Mouse (Mus musculus) right cerebral cortex, postnatal 36 days (tissue): Measurements from ENCODE around the gene Ntrk1.

ENCODE experiments used
- DNase-seq, 2 experiments: peaks; one replicate each; pipeline ENCODE4 v3.0.0; 2022; ENCODE audit warnings: low spot score in 2 of 2, mixed read lengths in 1 of 2

The Ntrk1 gene

DNA sequence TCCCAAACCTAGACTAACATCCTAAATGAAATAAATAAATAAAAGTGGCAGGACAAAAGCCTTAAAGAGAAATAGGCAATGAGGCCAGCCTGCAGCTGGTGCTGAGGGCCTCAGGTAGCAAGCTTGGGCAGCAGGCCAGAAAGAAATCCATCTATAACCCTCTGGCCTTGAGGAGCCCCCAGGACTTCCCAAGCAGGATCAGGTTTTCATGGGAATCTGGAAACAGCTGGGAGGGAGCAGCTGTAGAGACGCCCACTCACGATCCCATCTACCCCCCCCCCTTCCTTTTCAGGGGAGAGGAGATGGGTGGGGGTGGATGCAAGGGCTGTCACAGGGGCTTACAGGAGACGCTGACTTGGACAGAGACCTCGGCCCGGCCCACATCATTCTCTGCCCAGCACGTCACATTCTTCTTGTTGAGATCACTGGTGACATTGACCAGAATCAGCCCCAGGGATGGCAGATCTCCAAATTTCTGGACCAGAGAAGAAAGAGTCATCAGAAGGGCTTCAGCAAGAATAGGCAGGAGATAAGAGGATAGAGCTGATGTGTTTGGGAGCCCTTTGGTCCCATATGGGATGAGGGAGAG, 9.2 kb downstream of the Ntrk1 start:
- DNase-seq, result no peak

DNA sequence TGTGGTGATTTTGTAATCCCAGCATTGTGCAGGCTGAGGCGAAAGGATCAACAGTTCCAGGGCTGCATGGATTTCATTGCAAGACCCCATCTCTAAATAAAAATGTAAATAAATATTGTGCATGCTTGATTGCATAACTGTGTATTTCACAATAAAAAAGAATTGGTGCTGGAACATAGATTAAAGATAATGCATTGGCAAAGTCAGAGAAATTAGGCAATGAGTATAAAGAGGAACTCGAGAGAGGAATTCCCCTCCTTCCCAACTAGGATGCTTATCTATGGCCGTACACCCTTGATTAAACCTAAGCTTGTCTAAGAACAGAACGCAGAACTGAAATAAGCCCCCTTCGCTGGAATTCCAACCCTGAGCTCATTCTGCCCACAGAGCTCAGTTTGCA, 9.8 kb downstream of the Ntrk1 start:
- DNase-seq, result no peak

DNA sequence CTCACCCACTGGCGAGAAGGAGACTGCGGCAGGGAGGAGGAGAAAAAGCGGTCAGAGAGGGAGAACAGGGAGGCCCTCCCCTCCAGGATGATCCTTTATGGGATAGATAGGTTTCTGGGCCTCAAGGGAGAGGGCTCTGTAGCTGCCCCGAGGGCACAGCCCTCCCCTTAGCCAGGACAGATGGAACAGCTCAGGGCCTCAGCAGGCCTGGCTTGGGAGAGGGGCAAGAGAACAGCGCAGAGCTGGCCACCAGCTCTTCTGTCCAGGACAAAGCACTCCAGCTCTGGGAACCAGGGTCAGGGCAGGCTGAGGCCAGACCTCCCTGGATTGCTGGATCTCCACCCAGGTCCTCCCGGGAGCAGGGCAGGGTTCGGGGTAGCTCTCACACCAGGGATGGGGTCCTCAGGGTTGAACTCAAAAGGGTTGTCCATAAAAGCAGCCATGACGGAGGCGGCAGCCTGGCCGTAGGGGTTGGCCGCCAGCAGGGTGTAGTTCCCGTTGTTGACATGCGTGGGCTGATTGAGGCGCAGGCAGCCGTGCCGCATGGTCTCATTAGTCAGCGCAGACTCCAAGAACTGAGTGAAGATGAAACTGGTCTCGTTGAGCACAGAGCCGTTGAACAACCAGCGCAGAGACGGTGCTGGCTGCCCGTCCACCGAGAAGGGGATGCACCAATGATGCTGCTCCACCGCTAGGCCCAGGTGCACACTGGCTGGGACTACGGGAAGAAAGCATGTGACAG, 11.5 kb downstream of the Ntrk1 start:
- DNase-seq, result no peak

DNA sequence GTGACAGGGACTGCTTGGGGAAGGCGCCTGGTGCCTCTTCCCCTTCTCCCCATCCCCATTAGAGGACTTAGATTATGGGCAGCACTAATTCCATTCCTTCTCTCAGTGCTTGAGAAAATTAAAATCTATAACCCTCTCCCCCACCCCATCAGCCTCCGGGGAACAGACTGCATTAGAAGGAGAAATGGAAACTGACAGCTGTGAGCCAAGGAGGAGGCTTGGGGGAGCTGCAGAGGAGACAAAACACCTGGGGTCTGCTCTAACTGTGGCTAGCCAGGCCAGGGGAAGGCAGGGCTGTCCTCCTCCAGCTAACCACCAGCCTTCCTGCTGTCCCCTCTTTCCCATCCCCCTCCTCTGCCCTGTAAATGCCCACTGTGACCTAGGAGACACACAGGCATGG, 15.9 kb downstream of the Ntrk1 start:
- DNase-seq, result no peak

DNA sequence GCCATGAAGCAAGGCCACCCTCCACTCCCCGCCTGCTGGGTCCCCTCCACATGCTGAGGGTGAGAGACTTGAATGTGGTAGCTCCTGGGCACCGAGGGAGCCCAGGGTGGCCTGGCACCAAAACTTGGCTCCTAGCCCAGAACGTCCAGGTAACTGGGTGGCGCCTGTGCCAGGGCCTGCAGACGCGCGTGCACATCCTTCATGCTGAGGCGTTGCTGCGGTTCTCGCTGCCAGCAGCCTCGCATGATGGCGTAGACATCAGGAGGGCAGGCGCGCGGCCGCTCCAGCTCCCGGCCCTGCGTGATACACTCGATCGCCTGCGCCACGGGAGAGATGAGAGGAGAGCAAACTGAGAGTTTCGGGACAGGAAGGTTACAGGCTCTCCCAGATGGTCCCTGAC, 16.7 kb downstream of the Ntrk1 start:
- no peak for DNase-seq

DNA sequence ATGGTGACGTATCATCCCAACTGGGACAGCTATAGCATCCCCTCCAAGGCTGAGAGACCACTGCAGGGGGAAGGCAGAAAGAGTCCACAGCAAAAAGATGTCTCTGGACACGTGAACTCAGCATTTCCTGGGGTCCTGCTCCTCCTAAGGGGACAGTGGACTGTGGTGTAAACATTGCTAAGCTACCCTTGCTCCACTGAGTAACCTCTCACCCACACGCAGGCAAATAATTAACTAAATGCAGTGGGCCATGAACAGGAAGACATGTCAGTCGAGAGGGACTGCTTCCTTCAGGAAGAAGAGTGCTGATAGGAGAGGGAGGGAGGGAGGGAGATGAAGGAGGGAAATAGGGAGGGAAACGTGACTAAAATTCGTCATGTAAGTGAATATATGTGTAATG, 23.9 kb downstream of the Ntrk1 start:
- DNase-seq, result no peak

DNA sequence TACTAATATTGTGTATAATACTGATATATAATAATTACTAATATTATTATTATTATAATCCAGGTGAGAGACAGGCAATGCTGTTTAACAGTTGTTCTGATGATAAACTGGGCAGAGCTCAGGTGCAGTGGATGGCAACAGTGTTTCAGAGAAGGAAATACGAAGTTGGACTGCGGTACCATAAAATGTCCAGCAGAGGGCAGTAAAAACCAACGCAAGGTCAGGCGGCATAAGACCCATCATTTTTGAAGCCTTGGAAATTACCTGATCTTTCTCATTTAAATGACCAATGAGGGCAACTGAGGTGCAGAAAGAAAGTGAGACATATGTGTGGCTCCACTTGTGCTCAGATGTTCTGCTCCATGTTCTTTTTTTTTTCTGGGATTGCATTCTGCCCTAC, 24.7 kb downstream of the Ntrk1 start:
- DNase-seq, result no peak

DNA sequence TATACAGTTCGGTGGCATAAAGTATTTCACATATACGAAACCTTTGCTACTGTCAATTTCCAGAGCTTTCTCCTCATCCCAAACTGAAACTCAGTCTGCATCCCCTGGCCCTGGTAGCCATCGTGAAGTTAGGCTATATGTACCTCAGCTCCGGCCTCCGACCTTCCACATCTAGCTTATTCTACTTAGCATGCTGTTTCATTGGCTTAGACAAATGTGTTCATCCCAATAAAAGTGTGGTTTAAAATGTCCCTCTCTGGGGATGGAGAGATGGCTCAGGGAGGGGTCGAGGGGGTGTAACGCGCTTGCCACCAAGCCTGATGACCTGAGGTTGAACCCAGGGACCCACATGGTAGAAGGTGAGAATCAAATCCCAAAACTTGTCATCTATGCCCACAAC, 25.5 kb downstream of the Ntrk1 start:
- DNase-seq, result no peak

DNA sequence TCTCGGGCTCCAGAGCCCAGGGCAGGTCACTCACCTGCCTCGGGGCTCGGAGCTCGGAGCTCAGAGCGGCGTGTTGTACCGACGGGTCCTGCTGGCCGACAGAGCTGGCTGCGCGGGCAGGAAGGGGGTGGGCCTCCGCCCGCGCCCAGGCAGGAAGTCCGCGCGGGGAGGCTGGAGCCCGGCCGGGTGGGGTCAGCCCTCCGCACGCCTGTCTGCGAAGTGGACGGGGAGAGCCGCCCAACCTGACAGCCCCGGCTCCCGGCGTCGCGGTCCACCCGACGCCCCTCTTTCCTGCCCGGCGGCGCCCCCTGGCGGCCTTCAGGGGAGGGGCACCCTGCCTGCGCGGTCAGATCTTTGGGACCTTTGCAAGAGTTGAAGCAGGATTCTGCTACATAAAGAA, 26.1 kb downstream of the Ntrk1 start:
- no peak for DNase-seq

DNA sequence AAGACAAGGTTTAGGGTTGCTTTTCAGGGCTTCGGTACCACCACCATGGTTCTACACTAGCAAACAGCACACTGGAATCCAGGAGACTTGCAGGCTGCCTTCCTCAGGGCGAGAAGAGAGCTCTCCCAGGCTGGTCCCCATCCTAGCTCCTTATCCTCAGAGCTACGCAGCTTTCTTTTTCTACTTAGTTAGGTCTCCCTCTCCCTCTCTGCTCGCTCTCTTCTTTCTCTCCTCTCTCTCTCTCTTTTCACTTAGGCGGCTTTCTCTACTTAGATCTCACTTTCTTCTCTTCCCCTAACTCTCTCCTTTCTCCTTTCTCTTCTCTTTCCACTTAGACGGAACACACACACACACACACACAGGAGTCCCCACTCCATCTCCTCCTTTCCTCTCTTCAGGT, 26.5 kb downstream of the Ntrk1 start:
- no peak for DNase-seq

DNA sequence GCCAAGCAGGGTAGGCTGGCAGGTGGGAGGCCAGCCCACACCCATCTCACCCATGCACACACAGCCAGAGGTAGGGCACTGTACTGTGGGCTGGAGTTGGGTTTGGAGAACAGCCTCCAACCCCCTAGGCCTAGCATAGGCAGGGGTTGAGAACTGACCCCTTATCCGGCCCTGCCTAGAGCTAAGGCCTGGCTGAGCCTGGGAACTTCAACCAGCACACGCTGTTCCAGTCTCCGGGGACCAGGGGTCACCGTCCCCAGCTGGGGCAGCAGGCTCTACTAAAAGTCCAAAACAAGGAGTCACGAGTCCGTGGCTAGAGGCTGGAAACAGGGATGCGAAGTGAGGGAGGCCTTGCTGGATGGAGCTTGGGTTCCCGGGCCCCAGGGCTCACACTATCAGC, 27.2 kb downstream of the Ntrk1 start:
- no peak for DNase-seq

DNA sequence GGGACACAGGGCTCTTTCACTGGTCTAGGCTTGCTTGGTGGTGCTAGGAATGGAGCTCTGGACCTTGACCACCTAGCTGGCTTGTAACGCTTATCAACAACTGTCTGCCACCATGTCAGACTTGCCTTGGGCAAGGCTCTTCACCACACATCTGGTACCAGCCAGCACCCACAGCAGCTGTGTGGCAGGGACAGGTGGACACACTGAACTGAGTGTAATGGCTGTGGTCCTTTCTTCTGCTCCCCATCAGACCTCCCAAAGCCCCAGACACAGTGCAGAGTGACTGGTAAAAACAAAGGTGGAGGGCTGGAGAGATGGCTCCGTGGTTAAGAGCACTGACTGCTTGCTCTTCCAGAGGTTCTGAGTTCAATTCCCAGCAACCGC, 28.7 kb downstream of the Ntrk1 start:
- no peak for DNase-seq

DNA sequence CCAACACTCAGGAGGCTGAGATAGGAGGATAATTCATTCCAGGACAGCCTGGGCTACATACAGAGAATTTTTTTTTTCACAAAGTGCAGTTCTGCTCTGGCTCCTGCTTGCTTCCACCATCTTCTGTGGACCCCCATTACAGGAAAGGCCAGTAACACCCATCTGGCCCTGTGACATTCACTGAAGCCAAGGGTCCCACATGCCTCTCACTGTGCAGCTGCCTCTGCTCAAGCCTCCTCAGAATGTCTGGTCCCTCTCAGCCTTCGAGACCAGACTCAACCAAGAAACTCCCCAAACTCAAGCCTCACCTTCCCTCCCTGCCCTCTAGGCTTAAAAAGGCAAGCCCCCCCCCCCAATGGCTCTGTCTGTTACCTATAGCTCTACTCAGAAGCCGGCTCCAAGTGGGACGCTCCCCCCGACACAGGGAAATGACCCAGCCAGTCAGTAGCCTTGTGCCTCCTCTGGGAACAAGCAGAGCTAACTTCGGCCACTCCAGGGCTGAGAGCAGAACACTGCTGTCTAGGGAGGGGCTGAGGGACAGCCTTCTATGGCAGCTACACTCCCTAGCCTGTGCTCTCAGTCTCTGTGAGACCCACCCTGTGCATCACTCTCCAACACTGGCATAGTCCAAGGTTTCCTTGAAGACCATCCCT, 29.2 kb downstream of the Ntrk1 start:
- no peak for DNase-seq

DNA sequence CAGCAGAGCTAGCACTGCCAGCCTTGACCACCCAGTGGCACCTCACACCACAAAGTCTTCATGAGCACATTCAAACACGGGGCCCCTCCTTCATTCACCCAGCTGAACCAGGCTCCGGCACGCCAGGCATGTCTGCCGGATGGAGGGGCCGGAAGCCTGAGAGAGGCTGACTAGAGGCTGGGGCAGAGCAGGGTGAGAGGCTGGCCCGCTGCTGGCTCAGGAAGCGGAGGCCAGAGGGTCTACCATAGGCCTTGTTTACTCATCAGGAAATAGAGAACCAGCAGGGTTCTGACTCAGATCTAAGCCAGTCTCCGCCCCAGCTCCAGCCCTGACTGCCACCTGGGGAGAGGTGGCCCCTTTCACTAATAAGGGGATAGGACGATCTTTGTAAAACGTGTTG, 29.9 kb downstream of the Ntrk1 start:
- no peak for DNase-seq

DNA sequence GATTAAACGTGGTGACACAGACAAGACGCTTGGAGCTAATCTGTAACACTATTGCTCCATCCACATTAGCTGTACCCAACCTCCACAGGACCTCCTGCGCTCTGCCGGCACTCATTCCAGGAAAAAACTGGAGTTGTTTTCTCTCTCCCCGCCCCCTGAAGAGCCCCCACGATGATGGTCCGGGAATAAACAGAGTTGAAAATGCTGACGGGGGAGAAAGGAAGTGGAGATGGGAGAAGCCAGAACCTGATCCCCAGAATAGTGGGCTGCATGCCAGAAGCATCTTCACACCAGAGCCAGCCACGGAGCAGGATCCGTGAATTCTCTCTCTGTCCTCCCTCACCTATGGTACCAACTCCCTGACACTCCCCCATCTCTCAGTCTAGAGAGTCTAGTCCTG, 30.5 kb downstream of the Ntrk1 start:
- no peak for DNase-seq

DNA sequence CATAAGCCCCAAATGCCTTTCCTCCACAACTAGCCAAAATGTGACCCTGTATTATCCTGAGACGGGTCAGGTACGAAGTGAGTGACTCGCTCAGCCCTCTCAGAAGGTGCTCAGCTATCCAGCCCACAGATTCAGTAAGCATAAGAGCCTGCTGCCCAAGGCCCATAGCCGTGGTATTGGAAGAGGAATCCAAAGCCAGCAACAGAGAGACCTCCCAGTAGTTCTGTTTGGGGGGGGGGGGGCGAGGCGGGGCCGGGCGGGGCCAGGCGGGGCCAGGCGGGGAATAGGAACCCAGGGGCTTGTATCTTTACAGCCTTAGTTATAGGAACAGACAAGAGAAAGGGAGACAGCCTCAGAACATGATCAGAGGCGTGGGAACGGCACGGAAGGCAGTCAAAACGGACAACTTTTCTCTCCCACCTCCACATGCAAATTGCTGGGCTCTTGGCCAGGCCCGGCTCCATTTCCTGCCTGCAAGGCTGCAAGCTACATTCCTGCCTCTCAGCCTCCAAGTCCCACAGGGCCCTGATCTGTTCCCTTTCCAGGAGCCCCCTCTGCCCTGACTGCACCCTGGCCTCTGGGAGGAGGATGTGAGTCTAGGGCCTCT, 31.2 kb downstream of the Ntrk1 start:
- DNase-seq, result peak; percentile 75 to 82

DNA sequence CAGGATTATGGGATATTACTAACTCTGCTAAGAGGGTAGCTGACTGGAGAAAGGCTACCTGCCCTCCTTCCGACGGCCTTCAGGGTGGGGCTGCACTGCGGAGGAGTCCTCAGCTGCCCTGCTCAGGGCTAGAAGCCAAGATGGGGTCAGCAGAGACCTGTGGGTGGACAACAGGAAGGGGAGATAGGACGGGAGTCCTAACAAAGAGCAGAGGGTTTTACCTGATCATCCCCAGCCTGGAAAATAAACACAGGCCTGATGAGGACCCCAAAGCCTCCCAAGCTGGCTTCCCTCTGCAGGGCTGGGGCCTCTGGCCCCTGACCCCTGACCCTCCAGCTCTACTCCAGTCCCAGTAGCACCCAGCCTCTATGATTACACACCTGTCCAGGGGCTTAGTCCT, 31.8 kb downstream of the Ntrk1 start:
- DNase-seq, result no peak

DNA sequence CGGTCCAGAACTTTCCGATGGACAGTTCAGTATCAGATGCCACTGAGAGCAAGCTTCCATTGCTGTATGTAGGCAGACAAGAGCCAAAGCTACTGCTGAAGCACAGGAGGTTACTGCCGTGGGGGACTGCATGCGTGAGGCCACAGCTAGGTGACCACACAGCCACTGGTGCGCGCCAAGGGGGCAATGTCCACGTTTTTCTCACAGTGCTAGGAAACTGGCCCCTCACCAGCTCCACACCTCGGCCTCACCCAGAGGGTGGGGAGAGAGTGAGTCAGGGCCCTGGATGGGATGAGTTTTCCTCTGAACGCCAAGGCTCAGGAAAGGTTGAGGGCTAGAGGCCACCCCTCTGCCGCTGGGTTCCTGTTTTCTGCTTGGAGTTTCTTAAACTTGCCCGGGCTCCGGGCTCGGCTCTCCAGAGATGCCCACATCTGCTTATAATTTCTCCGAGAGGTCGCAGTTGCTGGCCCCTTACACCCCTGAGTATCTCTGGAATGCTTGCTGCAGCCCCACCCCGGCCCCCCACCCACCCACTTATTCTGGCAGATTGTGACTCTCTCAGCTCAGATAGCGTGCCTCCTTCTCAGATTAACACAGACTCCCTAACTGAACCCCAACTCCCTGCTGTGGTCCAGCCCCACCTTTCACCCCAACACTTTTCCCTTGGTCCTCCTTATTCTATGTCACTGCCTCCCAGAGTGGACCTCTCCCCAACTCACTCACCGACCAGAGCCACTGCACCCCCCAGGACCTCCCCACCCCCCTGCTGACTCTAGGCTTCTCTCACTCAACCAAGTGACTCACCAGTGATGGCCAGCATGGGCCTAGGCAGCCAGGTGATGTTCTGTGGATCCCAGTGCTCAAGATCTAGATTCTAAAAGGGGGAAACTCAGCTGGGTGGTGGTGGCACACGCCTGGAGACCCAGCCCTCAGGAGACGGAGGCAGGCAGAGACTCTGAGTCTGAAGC, 33.3 kb downstream of the Ntrk1 start:
- no peak for DNase-seq

DNA sequence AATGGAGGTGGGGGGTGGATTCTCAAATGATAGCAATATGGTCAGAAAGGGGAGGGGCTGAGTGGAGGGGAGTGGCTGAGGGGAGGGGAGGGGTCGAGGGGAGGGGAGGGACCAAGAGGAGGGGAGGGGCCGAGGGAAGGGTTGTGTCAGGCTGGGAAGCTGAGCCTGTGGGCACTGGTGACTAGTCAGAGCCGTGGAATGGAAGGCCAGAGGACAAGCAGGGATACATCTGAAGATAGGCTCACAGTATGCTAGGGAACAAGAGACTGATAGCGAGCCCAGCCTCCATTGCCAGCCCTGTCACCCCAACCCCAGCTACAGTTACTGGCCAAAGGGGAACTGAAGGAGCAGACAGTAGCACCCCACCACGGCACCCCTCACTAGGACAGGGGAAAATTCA, 36.3 kb downstream of the Ntrk1 start:
- DNase-seq, result no peak

DNA sequence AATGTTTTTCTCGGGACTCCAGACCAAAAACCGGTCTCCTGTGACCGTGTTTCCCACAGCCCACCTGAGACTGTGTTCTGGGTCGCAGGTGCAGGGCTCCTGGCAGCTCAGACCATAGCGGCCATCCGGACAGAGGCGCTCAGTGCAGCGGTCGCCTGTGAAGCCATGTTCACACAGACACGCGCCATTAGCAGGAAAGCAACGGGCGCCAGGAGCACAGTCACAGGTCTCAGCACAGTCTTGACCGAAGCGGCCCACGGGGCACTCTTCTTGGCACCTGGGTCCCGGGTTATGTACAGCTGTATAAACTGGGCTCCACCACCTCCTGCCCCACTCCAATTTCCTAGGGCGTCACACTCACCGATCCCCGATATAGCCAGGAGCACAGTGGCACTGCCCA, 38.5 kb downstream of the Ntrk1 start:
- no peak for DNase-seq

DNA sequence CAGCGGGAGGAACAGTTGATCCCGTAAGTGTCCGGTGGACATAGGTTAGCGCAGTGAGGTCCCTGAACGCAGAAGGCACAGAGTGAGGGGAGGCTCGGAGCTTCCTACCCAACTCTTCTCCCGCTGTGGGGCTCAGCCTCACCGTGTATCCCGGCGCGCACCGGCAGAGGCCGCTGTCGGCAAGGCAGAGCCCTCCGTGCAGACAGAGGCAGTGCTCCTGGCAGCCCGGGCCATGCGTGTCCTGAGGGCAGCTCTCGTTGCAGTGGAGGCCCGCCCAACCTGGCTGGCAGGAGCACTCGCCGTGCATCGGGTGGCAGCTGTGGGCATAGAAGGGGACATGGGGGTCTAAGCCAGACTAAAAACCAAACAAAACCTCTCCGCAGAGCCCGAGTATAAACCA, 39.0 kb downstream of the Ntrk1 start:
- DNase-seq, result peak; percentile 59 to 74

DNA sequence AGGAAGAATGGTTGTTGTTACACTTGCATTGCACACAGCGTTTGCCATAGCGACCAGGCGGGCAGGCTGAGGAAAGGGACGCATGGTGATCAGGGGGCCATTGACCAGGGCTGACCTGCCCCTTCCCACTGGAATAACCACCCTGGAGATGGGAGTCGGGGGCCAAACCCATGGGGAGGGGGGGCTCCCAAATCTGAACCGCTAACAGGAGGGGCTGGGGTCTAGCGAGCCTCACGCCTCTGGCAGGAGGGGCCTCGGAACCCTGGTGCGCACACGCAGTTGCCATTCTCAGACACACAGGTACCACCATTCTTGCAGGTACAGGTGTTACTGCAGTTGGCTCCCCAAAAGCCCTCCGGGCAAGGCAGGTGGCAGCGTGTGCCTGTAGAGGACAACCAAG, 41.1 kb downstream of the Ntrk1 start:
- DNase-seq, result no peak
